10 mouse cellular contexts compared by ENCODE assay signal in genomic region chr15:12093026-12093960, GRCm38 (mm10). TPM values are rescaled to one million over a fixed set of nuclear protein-coding genes. Genes with fewer than 3 reads are reported as not detected.
DNase-seq lines count a peak whose midpoint lies in the region; ATAC-seq lines count a peak whose summit lies in the region.
"Had no signal": no experiment of that assay in that cellular context is flagged by ENCODE, and none has a peak within 500 bp of the region (broad histone marks: within the 10 kb centered on the region; RNA-seq: fewer than 3 reads in every experiment).

No protein-coding gene starts in this region.

- H3K9me3 ChIP-seq in forebrain, embryonic 13.5 days (replicated peaks): no peaks in the 10 kb centered on the region
- peaks cover 6% of the 10 kb centered on the region for H3K9me3 ChIP-seq in neural tube, embryonic 13.5 days
- no peaks in the 10 kb centered on the region for H3K9me3 ChIP-seq in heart, embryonic 10.5 days

- no peaks in the 10 kb centered on the region for H3K36me3 ChIP-seq in forebrain, embryonic 13.5 days (ENCODE audit: poor library complexity, severe bottlenecking)
- H3K36me3 ChIP-seq in neural tube, embryonic 13.5 days: no peaks in the 10 kb centered on the region
- no peaks in the 10 kb centered on the region for H3K36me3 ChIP-seq in heart, embryonic 10.5 days

- 0 out of 2 replicates have a peak overlapping the region, but pooled peaks have one; percentile 6 for H3K4me2 ChIP-seq in forebrain, embryonic 13.5 days
- H3K4me2 ChIP-seq in neural tube, embryonic 13.5 days: peak overlapping the region; percentile 21

- 0 out of 2 replicates have a peak, but pooled peaks cover 2% of the 10 kb centered on the region for H3K4me1 ChIP-seq in forebrain, embryonic 13.5 days
- H3K4me1 ChIP-seq in neural tube, embryonic 13.5 days (replicated peaks): peaks cover 17% of the 10 kb centered on the region
- no peaks in the 10 kb centered on the region for H3K4me1 ChIP-seq in heart, embryonic 10.5 days

- 78% methylated on average over 25 of the region's 25 CpGs for WGBS in forebrain, embryonic 13.5 days
- WGBS in neural tube, embryonic 13.5 days: 48% methylated on average over 25 of the region's 25 CpGs
- 87% methylated on average over 25 of the region's 25 CpGs for WGBS in heart, embryonic 10.5 days

- peak; percentile 78 for ATAC-seq in frontal cortex, adult (ENCODE audit: low TSS enrichment)
- peak; percentile 96 for ATAC-seq in forebrain, embryonic 13.5 days
- peak; percentile 95 for ATAC-seq in neural tube, embryonic 13.5 days (ENCODE audit: low read depth)
- ATAC-seq in megakaryocyte progenitor cell, adult 5-6 weeks (replicated peaks; ENCODE audit: poor library complexity): no peak

- no peaks in the 10 kb centered on the region for H3K27me3 ChIP-seq in forebrain, embryonic 13.5 days
- H3K27me3 ChIP-seq in neural tube, embryonic 13.5 days: no peaks in the 10 kb centered on the region
- H3K27me3 ChIP-seq in heart, embryonic 10.5 days (ENCODE audit: insufficient read depth, poor library complexity, severe bottlenecking): no peaks in the 10 kb centered on the region

- H3K9ac ChIP-seq in forebrain, embryonic 13.5 days: no peak overlapping the region
- H3K9ac ChIP-seq in neural tube, embryonic 13.5 days: peak overlapping the region; percentile 38; the same call in 1 of the 2 replicates

- H3K27ac ChIP-seq in forebrain, embryonic 13.5 days: peak overlapping the region; percentile 83
- peak overlapping the region; percentile 89 for H3K27ac ChIP-seq in neural tube, embryonic 13.5 days (replicated peaks)
- H3K27ac ChIP-seq in heart, embryonic 10.5 days: no peak overlapping the region
- H3K27ac ChIP-seq: macrophage had no signal

- H3K4me3 ChIP-seq in forebrain, embryonic 13.5 days: no peak overlapping the region
- no peak overlapping the region for H3K4me3 ChIP-seq in neural tube, embryonic 13.5 days
- H3K4me3 ChIP-seq in heart, embryonic 10.5 days: no peak overlapping the region

- DNase-seq in frontal cortex, postnatal 25 days (ENCODE audit: low spot score in 2 of 2): no peak
- DNase-seq in layer of hippocampus, adult 9-11 months: peak; percentile 79
- no peak for DNase-seq in heart, embryonic 10.5 days (ENCODE audit: low spot score)
- DNase-seq in heart, adult 8-10 months (ENCODE audit: low spot score): no peak
- DNase-seq: gastrocnemius, postnatal 14 days had no signal

RNA-seq across cellular contexts. Expression of gene Zfr, which starts 24.3 kb away (rescaled TPM):
- polyA plus RNA-seq in forebrain, embryonic 13.5 days (2015; fragmentation: Nextera tagmentation; extraction: Ambion mirVana): 119 and 133 TPM in 2 replicates
- 129 and 138 TPM in 2 replicates for polyA plus RNA-seq in neural tube, embryonic 13.5 days (2015; fragmentation: Nextera tagmentation; extraction: Ambion mirVana)
- 141 and 147 TPM in 2 replicates for total RNA-seq in megakaryocyte progenitor cell, adult 5-6 weeks (2015)
- 49.0 and 63.7 TPM in 2 replicates for total RNA-seq in megakaryocyte progenitor cell, adult 5-6 weeks (2017)
- 120 and 122 TPM in 2 replicates for polyA plus RNA-seq in heart, embryonic 10.5 days (2016; fragmentation: Nextera tagmentation; extraction: Ambion mirVana)
- total RNA-seq in heart, adult 8-10 months (2022): 10 to 100 TPM; 74.9 to 84.2 (median 79.7) TPM
